Mouse (Mus musculus) bone marrow, adult 2 months (tissue): ENCODE measurements around the gene Slc6a16.

Experiments used
- CTCF ChIP-seq: fragments of 200-500 bp; IDR thresholded peaks from 2 replicates; pipeline ENCODE4 v1.5.1; 2011; ENCODE audit warnings: low read length, control low read depth; ENCODE audit not compliant: control insufficient read depth, insufficient read depth
- POLR2A ChIP-seq: fragments of 200-500 bp; IDR thresholded peaks from 2 replicates; pipeline ENCODE4 v1.6.1; 2011; ENCODE audit warnings: low read depth, mild to moderate bottlenecking, control low read depth, low read length, borderline replicate concordance; ENCODE audit not compliant: control insufficient read depth

DNA sequence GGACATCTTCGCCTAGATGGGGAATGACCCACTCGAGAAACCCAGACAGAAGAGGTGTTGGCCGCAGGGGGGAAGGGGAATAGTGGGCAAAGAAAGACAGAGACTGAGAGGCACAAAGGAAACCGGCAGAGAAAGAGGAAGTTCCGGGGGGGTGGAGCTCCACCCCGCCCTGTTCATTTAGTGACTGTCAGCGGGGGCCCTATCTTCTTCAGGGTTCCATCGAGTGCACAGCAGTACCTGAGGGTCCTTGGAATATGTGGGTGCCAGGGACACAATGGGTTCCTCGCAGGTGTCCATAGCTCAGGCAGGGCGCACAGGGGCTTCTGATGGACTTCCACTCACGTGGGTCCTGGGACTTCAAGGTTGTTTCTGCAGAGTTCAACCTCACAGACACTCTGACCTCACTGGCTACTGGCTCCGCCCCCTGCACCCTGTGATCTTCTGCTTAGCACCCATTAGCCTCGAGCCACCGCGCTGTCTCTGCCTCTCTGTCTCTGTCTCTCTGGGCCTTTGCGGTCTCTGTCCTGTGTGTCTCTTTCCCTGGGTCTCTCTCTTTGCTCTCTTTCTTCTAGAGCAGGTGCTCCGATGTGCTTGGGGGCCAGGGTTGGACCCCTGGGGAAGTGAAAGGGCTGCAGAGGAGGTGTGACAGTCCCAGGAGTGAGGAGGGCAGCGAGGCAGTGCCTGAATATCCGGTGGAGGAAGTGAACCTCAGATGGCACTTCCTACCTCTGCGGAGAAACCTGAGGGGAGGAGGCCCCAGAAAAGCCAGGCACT, 2.0 kb upstream of the Slc6a16 start, which contains the start of gene Cd37:
- no peak for TF ChIP-seq CTCF
- peak; percentile 23; the same call in 1 of the 2 replicates for TF ChIP-seq POLR2A
